Mouse (Mus musculus) cerebellum, adult 8-10 months (tissue): ENCODE measurements around the gene Mia3.
"Not testable (repeated sequence)": the region's sequence is repeated elsewhere in the genome, so short reads cannot be mapped to it uniquely, and the experiment has no call there.

Experiments used
- DNase-seq: peaks from one replicate; pipeline ENCODE4 v3.0.0; 2022

Gene Mia3

GRCm38 (mm10) chr1:183369427-183370014, at the start of gene Mia3:
Gene Mia3 (minus strand): TSS chr1:183369553.
- peak; percentile 98 for DNase-seq

DNA sequence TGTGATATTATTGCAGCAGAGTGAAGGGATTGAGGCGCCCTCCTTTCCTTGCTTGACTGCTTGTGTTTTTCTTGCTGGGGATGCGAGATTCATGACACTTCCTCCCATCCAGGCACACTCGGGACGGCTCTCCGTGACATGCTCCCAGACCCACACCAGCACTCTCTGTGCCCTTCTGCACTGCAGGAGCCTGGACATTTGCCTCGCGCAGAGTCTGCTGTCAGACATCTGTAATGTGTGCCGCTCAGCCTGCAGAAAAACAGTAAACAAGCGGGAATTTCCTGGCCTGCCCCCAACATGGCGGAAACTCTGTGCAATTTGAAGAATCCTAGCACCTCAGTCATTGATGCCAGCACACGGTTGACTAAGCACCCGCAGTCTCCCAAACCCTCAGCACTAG, 48.5 kb upstream of the Mia3 start, which contains the start of gene Hhipl2:
Gene Hhipl2, plus strand, starts transcription at position 343 of the 400 bp plus-strand sequence.
- DNase-seq, result no peak

DNA sequence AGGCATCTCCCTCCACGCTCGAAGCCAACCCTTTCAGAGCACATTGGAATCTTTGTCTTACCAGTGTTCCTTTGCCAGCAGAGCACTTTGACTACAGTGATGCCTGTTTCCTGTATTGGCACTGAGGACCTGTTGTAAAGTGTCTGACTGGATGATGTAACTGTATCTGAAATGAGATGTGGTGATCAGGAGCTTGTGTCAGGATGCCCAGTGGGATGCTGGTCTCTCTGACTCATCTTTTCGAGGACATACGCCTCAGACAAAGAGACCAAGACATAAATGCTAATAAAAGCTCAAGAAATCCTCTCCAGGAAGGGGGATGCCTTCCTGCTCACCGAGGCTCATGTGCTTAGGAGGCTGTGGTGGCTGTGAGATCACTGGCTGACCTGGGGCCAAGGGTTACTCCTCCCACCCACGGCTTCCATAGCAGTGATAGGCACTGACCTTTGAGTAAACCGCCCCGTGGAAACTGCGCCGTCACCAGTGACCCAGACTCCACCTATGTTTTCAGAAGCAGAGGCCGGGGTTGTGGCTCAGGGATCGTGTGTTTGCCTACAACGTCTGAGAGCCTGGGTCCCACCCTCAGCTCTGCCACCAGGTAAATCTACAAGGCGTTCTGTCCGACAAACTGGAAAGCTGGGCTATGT, 44.9 kb upstream of the Mia3 start:
- DNase-seq, result no peak

- no peak for DNase-seq
These were observed 34.0 kb upstream of the Mia3 start for GRCm38 (mm10) chr1:183403396-183403795.

DNA sequence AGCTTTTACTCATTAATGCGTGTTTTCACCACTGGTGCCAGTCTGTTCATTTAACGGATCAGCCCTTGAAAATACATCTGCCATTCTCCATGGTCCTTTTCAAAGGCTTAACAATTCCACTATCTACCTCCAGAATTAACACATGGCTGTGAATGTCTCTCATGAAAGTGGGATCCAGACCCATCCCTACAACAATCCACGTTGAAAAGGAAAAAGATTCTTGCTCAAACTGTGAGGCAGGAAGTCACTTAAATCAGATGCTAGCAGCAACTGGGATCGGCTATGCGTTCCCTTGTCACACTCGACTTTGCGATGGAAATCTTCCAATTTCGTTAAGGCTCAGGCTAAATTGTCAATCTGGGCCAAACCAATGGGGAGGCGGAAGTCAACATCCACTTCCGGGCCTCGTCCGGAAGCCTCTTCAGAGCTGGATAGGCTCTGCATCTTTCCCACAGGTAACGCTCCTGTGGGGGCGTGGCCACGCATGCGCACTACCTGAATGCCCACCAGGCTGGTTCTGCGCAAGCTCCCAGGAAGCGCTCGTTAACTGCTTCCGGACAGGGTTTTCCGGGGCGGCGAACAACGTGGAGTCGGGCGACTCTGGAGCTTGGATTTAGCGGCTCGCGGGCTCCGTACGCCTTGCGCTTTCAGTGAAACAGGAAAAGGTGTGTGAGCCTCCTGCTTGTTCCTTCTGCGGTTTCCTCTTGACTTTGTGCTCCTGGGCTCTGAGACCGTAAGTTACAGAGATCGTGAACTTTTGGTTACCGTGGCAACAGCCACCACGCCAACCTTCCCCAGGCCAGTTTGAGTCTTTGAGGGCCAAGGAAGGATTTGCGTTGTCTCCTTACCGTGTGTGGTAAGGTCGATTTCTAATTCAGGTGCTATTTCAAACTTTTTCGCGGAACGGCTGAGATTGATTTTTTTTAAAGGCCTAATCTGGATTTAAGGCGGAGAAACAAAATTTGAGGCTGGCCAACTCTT, 19.4 kb upstream of the Mia3 start, which contains the start of gene Taf1a:
Gene Taf1a, plus strand, starts transcription at position 556 of the 981 bp plus-strand sequence.
- peak; percentile 91 for DNase-seq

GRCm38 (mm10) chr1:183387421-183387820, 18.1 kb upstream of the Mia3 start:
- DNase-seq, result not testable (repeated sequence)

DNA sequence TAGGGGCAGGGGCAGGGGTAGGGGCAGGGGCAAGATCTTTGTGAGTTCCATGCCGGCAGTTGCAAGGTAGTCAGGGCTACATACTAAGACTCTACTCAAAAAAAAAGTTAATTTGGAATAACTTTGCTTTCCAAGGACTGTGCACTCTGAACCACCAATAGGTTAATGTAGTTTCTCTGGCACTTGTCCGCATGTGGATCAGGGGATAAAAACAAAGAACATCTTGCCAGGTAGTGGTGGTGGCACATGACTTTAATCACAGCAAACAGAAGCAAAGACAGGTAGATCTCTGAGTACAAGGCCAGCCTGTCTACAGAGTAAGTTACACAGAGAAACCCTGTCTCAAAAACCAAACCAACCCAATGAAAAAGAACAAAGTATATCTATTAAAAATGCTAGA, 13.3 kb upstream of the Mia3 start:
- no peak for DNase-seq

DNA sequence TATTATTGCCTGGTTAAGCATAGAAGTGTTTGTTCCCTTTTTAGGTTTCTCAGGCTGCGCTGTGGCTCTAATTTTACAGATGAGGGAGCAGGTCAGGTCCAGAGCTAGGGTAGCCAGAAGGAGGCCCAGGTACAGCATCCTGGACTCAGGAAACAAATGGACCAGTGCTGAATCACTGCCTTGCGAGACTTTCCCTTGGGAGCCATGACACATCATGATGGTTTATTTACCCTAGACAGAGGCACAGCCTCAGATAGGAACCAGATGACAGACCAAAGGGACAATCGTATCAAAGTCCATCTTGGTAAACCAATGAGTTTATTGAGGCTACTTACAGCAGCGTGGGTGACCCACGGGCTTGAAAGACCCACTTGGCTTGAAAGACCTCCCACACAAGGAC, 12.5 kb upstream of the Mia3 start:
- no peak for DNase-seq

- not testable (repeated sequence) for DNase-seq
These were observed 10.0 kb upstream of the Mia3 start for GRCm38 (mm10) chr1:183379376-183379775.

DNA sequence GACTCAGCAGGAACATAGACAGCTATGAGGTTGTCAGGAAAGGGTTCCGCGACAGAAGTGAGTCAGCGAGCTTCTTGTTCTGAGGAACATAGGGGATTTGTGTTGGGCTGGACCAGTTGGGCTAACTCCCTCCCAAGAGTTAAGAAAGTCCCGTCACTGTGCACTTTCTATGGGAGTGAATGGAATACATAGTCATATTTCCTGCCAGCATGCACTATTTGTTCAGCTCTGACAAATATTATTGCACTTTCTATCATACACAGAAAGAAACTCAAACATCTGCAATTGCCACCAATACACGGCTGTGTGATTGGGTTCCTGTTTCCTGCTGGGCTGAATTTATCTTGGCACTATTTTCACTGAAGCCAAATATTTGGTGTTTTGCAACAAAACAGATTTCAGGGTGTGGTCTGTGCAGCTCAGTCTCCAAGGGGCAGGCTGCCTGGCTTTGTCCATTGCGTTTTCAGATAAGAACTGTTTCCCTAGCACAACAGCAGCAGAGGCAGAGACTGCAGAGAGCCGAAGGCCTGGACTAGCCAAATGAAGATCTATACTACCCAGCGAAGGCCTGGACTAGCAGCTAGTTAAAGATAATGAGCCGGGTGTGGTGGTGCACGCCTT, 9.1 kb upstream of the Mia3 start:
- no peak for DNase-seq

- DNase-seq, result no peak
These were observed 7.7 kb upstream of the Mia3 start for GRCm38 (mm10) chr1:183377045-183377444.

DNA sequence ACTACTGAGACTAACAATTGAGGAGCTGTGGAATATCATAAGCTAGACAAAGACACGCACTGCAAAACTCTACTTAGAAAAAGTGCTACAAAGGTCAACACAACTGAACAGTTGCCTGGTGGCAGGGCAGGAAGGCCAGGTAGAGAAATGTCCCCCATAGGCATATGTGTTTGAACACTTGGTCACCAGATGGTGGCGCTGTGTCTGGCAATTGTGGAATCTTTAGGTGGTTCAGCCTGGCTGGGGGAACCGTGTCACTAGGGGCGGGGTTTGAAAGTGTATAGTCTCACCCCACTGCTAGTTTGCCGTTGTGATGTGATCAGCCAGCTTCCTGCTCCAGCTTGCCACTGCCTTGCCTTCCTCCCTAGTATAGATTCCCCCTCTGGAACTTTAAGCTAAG, 5.4 kb upstream of the Mia3 start:
- no peak for DNase-seq

DNA sequence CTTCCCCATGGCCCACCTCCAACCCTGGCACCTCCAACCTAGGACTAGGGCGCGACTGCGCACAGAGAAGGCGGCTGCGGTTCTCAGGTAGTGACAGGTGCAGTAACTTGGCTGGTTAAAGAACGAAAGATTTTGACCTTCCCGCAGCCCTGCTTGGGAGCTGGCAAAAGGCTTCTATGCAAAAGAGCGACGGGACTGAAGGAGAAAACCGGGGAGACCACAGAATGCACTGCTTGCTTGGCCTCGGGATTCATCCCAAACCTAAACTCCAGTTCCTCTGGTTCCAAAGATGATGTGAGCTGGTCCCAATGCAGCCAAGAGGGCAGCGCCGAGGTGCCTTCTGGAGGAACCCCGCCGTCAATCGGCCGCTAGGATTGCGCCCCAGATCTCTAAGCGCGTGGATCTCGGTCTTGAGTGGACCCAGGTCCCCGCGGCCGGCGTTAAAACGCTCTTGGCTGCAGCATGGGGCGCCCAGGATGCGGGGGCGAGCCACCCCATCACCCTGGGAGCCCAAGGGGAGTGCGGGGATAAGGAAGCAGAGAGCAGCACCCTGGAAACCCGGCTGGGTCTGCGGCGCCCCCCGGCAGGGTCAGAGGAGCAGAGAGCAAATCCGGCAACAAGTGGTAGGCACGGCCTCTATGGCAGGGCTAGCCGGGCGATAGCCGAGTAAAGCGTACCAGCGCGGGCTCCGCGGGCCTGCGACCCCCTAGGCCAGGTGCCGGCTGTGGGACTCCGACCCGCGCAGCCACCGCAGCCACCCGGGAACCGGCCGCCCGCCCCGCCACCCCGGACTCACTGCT, 552 bp downstream of the Mia3 start:
- DNase-seq, result peak; percentile 36

DNA sequence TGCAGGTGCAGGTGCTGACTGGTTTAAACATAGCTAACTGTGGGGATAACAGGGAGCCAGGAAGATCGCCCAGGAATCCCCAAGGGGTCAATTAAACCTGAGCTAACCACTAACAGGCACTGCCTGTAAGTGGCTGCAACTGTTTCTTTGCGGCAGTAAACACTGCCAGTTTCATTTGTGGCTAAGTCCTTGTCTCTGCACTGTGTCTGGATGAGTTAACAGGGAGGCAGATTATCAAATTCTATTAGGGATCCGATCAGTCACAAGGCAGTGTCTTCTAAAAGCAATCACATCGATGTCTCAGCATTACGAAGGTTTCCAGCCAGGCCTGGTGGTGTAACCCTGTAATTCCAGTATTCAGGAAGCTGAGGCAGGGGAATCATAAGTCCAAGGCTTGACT, 3.0 kb downstream of the Mia3 start:
- no peak for DNase-seq

DNA sequence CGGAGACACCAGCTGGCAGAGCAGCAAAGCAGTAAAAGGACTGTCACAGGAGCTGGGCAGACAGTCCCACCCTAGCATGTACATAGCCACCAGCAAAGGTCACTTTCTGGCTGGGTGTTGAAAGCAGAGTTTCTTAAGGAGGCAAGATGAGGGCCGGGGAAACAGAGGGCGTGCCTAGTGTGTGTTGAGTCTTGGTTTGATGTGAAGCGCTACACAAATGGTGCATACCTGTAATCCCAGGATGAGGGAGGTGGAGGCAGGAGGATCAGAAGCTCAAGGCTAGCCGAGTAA, 5.8 kb downstream of the Mia3 start:
- no peak for DNase-seq

GRCm38 (mm10) chr1:183362729-183363576, 6.4 kb downstream of the Mia3 start:
- DNase-seq, result no peak

GRCm38 (mm10) chr1:183362301-183362700, 7.1 kb downstream of the Mia3 start:
- DNase-seq, result no peak

GRCm38 (mm10) chr1:183358901-183359300, 10.5 kb downstream of the Mia3 start:
- DNase-seq, result no peak

DNA sequence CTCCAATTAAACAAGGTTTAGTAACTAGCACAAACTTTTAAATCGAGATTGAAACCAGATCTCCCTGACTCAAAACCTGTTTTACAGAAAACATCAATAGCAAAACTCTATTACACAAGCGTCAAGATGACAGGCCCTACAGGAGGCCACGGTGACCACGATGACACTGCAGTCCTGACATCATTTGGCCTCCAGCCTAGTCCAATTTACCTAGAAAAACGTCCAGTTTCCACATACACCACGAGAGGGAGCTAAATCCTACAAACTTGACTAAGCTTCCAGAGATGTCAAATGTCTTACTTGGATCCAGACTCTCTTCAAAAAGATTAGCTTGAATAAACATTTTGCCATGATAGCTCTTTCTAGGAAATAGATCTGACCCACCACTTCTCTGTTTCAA, 19.5 kb downstream of the Mia3 start:
- peak; percentile 69 for DNase-seq

- DNase-seq, result no peak
These were observed 23.5 kb downstream of the Mia3 start for GRCm38 (mm10) chr1:183345817-183346195.
